Mouse (Mus musculus) bone marrow macrophage, adult 2 months (primary cell): ENCODE results near the gene Rnf5. TPM values are rescaled to one million over a fixed set of nuclear protein-coding genes. Genes with fewer than 3 reads are reported as not detected.
A peak's percentile ranks its signal among the peaks of the same experiment; 100 is the strongest.

Source experiments
- H3K27ac ChIP-seq: 2 replicates; pipeline ENCODE4 v1.5.1; 2012; ENCODE audit warnings: low read depth, low read length; ENCODE audit not compliant: insufficient read depth
- H3K4me1 ChIP-seq: 2 replicates; pipeline ENCODE4 v1.6.1; 2012; ENCODE audit warnings: low read length; ENCODE audit not compliant: control insufficient read depth, insufficient read depth
- H3K4me3 ChIP-seq: 2 replicates; pipeline ENCODE4 v1.5.1; 2012; ENCODE audit warnings: mild to moderate bottlenecking, low read length, moderate library complexity; ENCODE audit not compliant: insufficient read depth
- CTCF ChIP-seq: IDR thresholded peaks from 2 replicates; pipeline ENCODE4 v1.5.1; 2012; ENCODE audit warnings: low read depth, mild to moderate bottlenecking, low read length, moderate library complexity
- POLR2A ChIP-seq: IDR thresholded peaks from 2 replicates; pipeline ENCODE4 v1.6.1; 2012; ENCODE audit warnings: mild to moderate bottlenecking, low read depth, low read length, borderline replicate concordance
- polyA plus RNA-seq: library from polyadenylated mRNA; stranded (reverse); fragments of >200 nt; gene quantifications from 2 replicates; pipeline ENCODE4 v1.2.4, GENCODE M21; 2012; ENCODE audit not compliant: missing spikeins, insufficient read depth, insufficient read length

Rnf5 gene
- polyA plus RNA-seq, 1 experiment, result 110 TPM

- TF ChIP-seq CTCF (no peak), POLR2A (no peak)
- Histone ChIP-seq H3K27ac (no peak overlapping the region), H3K4me1 (peaks cover 72% of the 10 kb centered on the region), H3K4me3 (no peak overlapping the region)
Observed at GRCm38 (mm10) chr17:34635671-34636070, 32.2 kb upstream of the Rnf5 start.

- peak overlapping the region; percentile 77 for H3K4me3 ChIP-seq
- H3K27ac ChIP-seq, result peak overlapping the region; percentile 99
- TF ChIP-seq POLR2A, result no peak
- no peak for TF ChIP-seq CTCF
- H3K4me1 ChIP-seq, result peaks cover 53% of the 10 kb centered on the region
Observed at GRCm38 (mm10) chr17:34632261-34632691, 28.8 kb upstream of the Rnf5 start.

GRCm38 (mm10) chr17:34631647-34632046, 28.2 kb upstream of the Rnf5 start:
- Histone ChIP-seq H3K4me3 (peak overlapping the region; percentile 77), H3K4me1 (peaks cover 51% of the 10 kb centered on the region), H3K27ac (peak overlapping the region; percentile 99; the same call in 1 of the 2 replicates)
- TF ChIP-seq CTCF (no peak), POLR2A (no peak)

GRCm38 (mm10) chr17:34630761-34631301, 27.3 kb upstream of the Rnf5 start:
- Histone ChIP-seq H3K27ac (no peak overlapping the region), H3K4me1 (peaks cover 47% of the 10 kb centered on the region), H3K4me3 (no peak overlapping the region)
- no peak for TF ChIP-seq CTCF
- TF ChIP-seq POLR2A, result no peak

- H3K4me1 ChIP-seq, result peaks cover 38% of the 10 kb centered on the region
- no peak overlapping the region for H3K4me3 ChIP-seq
- no peak for TF ChIP-seq CTCF
- TF ChIP-seq POLR2A, result no peak
- H3K27ac ChIP-seq, result no peak overlapping the region
Observed at GRCm38 (mm10) chr17:34629796-34630603, 26.5 kb upstream of the Rnf5 start.

- H3K4me3 ChIP-seq, result peak within 1 kb of the TSS; percentile 69
Observed at GRCm38 (mm10) chr17:34629221-34629751, 25.8 kb upstream of the Rnf5 start, which contains the start of gene Prrt1. Gene Prrt1 (plus strand): TSS chr17:34629533.

GRCm38 (mm10) chr17:34628644-34628967, 25.1 kb upstream of the Rnf5 start:
- H3K4me1 ChIP-seq, result peaks cover 28% of the 10 kb centered on the region
- H3K4me3 ChIP-seq, result peak overlapping the region; percentile 69
- TF ChIP-seq POLR2A (no peak), CTCF (no peak)
- peak overlapping the region; percentile 96 for H3K27ac ChIP-seq

More at GRCm38 (mm10) chr17:34629221-34629751, 25.8 kb upstream of the Rnf5 start, which contains the start of gene Prrt1:
- TF ChIP-seq CTCF, result no peak
- no peak for TF ChIP-seq POLR2A
- H3K27ac ChIP-seq, result peak within 1 kb of the TSS; percentile 96
- H3K4me1 ChIP-seq, result peaks cover 34% of the 10 kb centered on the region

GRCm38 (mm10) chr17:34627943-34628643, 24.6 kb upstream of the Rnf5 start, which contains the start of gene Ppt2:
Gene Ppt2 (minus strand): TSS chr17:34628510.
- Histone ChIP-seq H3K4me3 (peak within 1 kb of the TSS; percentile 69), H3K4me1 (peaks cover 22% of the 10 kb centered on the region), H3K27ac (peak within 1 kb of the TSS; percentile 96)
- TF ChIP-seq CTCF (no peak), POLR2A (no peak)

- Histone ChIP-seq H3K4me3 (peak overlapping the region; percentile 69), H3K27ac (peak overlapping the region; percentile 96), H3K4me1 (peaks cover 22% of the 10 kb centered on the region)
- no peak for TF ChIP-seq CTCF
- no peak; the same call in 1 of the 2 replicates for TF ChIP-seq POLR2A
Observed at GRCm38 (mm10) chr17:34627093-34627942, 23.8 kb upstream of the Rnf5 start.
